Mouse (Mus musculus) lung, postnatal 10 days (tissue): Measurements from ENCODE around the gene Rbm14.

Experiments used
- DNase-seq: peaks from one replicate; pipeline ENCODE4 v3.0.0; 2021

Rbm14 gene

GRCm38 (mm10) chr19:4811063-4811908, at the start of gene Rbm14, which contains the start of gene Gm21992:
TSS of gene Rbm14 (minus strand) at chr19:4811634.
TSS of gene Gm21992 (minus strand) at chr19:4811612.
- peak; percentile 99 for DNase-seq

- DNase-seq: no peak
These were observed 47.6 kb upstream of the Rbm14 start for GRCm38 (mm10) chr19:4859081-4859480.

GRCm38 (mm10) chr19:4855951-4856350, 44.5 kb upstream of the Rbm14 start:
- DNase-seq: no peak

GRCm38 (mm10) chr19:4855470-4855820, 44.0 kb upstream of the Rbm14 start:
- DNase-seq: no peak

- DNase-seq: peak; percentile 90
These were observed 43.4 kb upstream of the Rbm14 start, which contains the start of gene Ctsf for GRCm38 (mm10) chr19:4854552-4855469. TSS of gene Ctsf (plus strand) at chr19:4855130.

GRCm38 (mm10) chr19:4850281-4850680, 38.8 kb upstream of the Rbm14 start:
- no peak for DNase-seq

DNA sequence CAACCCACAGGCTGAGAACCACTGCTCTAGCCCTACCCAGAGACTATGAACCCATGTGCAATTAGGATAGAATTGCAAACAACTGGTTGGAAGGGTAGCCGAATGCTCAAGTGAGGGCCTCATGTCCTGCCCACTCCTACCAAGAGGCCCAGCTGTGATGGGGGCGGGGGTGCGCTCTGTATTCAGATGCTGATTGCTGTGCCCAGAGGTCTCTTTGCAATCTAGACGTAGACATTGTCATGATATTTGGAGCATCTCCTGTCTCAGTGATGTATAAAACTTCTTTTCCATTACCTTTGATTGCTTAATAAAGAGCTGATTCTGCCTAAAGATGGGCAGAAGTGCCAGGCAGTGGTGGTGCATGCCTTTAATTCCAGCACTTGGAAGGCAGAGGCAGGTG, 38.4 kb upstream of the Rbm14 start:
- DNase-seq: no peak

GRCm38 (mm10) chr19:4847490-4847889, 36.1 kb upstream of the Rbm14 start:
- peak; percentile 45 for DNase-seq

DNA sequence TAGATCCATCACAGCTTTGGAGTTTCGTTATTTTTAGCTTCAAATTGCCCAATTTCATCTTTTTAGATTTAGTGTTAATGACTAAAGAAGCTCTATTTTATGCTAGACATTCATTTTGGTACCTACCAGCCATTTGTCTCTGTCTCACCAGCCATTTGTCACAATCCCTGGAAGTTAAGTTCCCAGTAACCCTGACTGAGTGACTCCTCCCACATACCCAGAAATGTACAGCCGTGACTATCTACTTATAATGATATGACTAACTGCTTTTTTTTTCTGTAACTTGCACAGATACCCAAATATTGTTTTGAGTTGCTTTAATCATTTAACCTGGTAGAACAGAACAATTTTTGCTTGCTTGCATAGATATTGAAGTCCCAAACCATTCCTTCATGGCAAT, 34.4 kb upstream of the Rbm14 start:
- DNase-seq: no peak

DNA sequence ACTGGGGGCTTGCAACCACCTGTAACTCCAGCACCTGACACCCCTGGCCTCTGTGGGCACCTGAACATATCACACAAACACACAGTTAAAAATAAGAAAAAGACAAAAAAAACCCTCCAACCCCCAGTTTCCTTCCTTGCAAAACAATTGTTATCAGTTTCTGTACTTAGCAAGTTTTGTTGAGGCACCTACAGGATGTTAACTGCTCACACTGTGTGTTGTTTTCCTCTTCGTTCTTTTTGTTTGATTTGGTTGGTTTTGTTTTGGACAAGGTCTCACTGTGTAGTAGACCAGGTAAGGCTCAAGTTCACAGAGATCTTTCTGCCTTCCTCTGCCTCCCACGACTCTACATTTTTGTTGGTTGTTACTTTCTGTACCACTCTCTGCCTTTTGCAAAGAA, 31.2 kb upstream of the Rbm14 start:
- DNase-seq: no peak

DNA sequence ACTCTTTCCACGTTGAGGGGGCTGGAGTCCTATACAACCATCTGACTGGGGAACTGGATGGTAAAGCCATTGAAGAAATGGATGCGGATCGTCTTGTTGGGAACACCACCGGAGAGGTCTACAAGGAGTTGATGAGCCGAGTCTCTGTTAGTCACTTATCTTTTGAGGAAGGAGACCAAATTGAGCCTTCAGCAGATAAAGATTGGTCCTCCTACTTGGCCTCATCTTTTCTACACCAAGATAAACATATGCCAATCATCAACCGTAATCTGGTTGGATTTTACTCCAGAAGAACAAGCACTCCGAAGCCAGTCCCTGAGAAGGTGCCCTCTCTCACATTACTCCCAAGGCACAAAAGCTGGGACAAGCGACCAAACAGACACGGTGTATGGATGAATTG, 29.4 kb upstream of the Rbm14 start:
- no peak for DNase-seq

DNA sequence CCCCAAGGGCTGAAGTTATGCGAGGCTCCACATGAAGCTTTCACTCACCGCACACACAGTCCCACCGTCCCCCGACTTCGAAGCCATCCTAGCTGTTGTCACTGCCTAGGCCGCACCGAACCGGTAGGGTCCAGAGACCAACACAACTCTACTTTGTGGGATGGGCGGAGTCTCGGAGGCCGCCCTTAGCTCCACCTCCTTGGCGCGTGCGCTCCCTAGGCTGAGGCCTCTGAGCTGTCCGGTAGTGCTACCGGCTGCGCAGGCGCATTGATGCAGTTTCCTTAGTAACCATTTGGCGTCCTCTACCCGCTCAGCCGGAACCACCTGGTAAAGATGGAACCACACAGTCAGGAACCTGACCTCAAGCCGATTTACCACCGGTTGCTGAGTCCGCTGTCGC, 27.7 kb upstream of the Rbm14 start, which contains the start of the genes Ccs and Ccdc87:
TSS of gene Ccs (minus strand) at position 184 of the 400 bp plus-strand sequence.
TSS of gene Ccdc87 (plus strand) at position 218 of the 400 bp plus-strand sequence.
- peak; percentile 98 for DNase-seq

DNA sequence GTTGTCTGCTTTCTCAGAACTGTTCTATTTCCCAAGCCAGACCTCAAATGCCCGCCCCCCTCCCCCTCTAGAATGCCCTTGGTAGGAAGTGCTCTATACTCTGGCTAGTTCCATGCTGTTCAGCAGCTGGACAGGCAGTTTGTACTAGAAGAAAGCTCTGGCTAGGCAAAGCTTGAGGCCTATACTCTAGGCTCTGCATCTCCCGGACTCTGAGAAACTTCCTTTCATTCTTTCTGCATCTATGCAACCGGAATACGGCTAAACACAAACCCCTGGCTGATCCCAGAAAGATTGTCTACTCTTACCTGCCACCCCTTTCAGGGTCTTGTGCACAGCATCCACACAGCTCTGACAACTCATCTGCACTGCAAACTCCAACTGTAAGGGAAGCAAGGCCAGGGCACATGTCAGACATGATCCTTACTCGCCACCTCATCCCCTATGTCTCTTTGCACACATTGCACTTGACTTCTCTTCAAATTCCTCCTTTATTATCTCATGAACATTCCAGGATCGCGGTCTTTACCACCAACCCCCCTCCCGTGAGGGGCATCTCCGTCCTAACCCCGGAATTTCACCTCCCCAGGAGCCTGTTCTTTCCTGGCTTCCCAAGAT, 27.2 kb upstream of the Rbm14 start:
- no peak for DNase-seq

DNA sequence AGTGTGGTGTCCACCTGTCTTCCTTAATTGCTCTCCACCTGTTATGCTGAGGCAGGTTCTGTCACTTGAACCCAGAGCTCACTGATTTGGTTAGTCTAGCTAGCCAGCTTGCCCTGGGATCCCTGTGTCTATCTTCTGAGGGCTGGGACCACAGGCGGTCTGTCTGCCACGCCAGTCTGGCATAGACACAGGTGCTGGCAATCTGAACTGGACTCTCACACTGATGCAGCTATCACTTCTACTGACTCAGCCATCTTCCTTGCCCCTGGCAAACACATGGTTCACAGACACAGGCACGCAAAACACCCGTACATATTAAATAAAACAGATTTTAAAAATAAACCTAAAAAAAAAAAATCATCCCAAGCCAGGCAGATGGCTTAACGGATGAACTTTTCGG, 25.6 kb upstream of the Rbm14 start:
- DNase-seq: no peak

DNA sequence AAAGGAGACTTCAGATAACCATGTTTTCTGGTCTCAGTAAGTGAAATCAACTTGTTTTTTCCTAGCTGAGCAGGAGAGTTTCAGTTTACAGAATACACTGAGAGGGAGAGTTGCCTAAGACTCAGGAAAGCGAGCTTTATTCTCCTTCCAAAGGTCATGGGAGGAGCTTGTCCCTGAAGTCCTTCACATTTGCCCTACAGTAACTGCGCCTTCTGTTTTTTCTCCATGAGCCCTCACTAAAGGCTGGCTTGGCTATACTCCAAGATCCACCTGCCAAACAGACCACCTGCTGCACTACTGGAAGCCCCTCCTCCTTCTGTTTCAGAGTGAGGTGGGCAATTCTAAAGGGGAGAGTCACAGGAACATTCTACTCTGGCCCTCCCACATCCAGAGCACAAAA, 24.7 kb upstream of the Rbm14 start:
- no peak for DNase-seq

DNA sequence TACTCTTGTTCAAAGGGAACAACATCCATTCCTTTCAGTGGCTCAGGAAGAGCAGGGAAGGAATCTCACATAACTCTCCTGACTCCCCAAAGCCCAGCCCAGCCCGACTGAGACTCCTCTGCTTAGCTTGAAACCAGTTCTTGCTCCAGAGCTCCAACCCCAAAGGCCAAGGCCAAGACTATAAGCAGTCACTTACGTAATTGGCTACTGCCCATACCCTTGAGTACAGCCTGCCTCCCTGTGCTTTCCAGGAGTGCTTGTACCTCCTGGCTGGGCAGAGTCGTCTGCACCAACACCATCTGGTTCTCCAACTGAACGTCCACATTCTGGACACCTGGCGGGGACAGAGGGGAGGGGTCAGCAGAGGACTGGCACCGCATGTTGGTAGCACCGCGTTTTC, 22.5 kb upstream of the Rbm14 start:
- DNase-seq: no peak

DNA sequence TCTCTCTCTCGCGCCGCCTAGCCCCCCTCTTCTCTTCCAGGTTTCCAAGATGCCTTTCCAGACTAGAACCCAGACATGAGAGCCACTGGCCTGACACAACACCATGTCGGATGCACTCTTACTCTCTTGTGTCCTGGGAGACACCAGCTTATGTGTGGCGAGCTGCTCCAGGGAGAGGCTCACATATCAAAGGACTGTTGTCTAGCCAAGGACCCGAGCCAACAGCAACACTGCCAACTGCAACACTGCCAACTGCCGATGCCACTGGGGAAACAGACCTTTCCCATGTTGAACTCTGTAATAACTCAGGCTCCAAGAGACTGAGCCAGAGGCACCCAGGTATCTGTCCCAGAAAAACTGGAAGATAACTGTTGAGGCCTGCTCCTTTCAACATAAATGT, 17.7 kb upstream of the Rbm14 start:
- DNase-seq: no peak

- peak; percentile 36 for DNase-seq
These were observed 17.1 kb upstream of the Rbm14 start for GRCm38 (mm10) chr19:4828444-4829114.

DNA sequence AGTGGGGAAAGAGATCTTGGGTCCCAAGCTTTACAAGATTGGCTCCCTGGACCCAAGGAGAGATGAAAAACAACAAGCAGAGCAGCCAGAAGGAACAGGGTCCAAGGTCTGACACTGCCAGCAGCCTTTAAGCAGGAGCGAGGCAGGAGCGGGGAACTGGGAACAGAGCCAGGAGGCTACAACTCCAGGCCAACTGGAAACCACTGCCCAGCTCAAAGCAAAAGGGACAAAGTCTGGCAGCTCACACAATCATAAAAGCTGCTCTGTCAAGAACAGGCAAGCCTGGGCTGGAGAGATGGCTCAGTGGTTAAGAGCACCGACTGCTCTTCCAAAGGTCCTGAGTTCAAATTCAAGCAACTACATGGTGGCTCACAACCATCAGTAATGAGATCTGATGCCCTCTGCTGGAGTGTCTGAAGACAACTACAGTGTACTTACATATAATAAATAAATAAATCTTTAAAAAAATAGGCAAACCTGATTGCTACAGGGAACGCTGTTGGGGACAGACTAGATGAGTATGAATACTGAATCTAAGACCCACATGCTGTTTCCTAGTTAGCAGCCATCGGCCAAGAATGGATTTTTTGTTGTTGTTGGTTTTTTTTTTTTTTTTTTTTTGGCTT, 9.4 kb upstream of the Rbm14 start:
- peak; percentile 83 for DNase-seq

DNA sequence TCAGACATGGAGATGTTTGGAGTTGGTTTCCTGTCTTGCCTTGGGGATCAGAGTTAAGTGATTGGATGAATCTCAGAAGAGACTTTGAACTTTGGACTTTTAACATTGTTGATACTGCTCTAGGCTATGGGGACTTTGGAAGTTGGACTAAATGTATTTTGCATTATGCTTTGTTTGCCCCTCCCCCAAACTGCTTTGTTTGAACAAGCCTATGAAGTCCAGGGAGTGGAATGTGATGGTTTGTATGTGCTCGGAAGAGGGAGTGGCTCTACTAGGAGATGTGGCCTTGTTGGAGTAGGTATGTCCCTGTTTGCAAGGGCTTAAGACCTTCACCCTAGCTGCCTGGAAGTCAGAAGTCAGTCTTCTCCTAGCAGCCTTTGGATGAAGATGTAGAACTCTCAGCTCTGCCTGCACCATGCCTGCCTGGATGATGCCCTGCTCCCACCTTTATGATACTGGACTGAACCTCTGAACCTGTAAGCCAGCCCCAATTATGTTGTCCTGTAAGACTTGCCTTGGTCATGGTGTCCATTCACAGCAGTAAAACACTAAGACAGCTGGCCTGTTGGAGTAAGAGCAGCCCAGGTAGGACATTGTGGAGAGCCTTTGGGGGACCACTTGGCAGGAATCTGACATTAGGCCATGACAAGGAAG, 5.9 kb upstream of the Rbm14 start:
- DNase-seq: no peak

GRCm38 (mm10) chr19:4813015-4813414, 1.6 kb upstream of the Rbm14 start:
- DNase-seq: peak; percentile 41
